Mouse (Mus musculus) skeletal muscle tissue, adult 2 months (tissue): Measurements from ENCODE around the gene Lhx5.

Experiments used
- DNase-seq: peaks from one replicate; pipeline ENCODE4 v3.0.0-alpha.2; 2012; ENCODE audit warnings: low read depth, low spot score

Gene Lhx5

GRCm38 (mm10) chr5:120431649-120432485 lies at the start of gene Lhx5:
Gene Lhx5 (plus strand): TSS chr5:120431699.
- no peak for DNase-seq

GRCm38 (mm10) chr5:120386361-120386760 lies 45.1 kb upstream of the Lhx5 start:
- no peak for DNase-seq

GRCm38 (mm10) chr5:120388765-120389164 lies 42.7 kb upstream of the Lhx5 start:
- DNase-seq: no peak

- no peak for DNase-seq
These were observed 41.5 kb upstream of the Lhx5 start for GRCm38 (mm10) chr5:120389973-120390372.

- no peak for DNase-seq
These were observed 37.4 kb upstream of the Lhx5 start for GRCm38 (mm10) chr5:120393871-120394667.

- no peak for DNase-seq
These were observed 33.5 kb upstream of the Lhx5 start for GRCm38 (mm10) chr5:120397988-120398387.

GRCm38 (mm10) chr5:120404831-120405591 lies 26.5 kb upstream of the Lhx5 start:
- DNase-seq: no peak

GRCm38 (mm10) chr5:120408933-120409332 lies 22.6 kb upstream of the Lhx5 start:
- no peak for DNase-seq

GRCm38 (mm10) chr5:120409385-120410378 lies 21.8 kb upstream of the Lhx5 start:
- no peak for DNase-seq

- DNase-seq: no peak
These were observed 18.1 kb upstream of the Lhx5 start for GRCm38 (mm10) chr5:120413436-120413835.

GRCm38 (mm10) chr5:120420106-120420505 lies 11.4 kb upstream of the Lhx5 start:
- no peak for DNase-seq

- DNase-seq: peak; percentile 10
These were observed 7.5 kb upstream of the Lhx5 start for GRCm38 (mm10) chr5:120424039-120424438.

GRCm38 (mm10) chr5:120424657-120425056 lies 6.8 kb upstream of the Lhx5 start:
- no peak for DNase-seq

- no peak for DNase-seq
These were observed 5.8 kb upstream of the Lhx5 start for GRCm38 (mm10) chr5:120425711-120426110.

GRCm38 (mm10) chr5:120426572-120426971 lies 4.9 kb upstream of the Lhx5 start:
- no peak for DNase-seq

- DNase-seq: no peak
These were observed 4.0 kb upstream of the Lhx5 start for GRCm38 (mm10) chr5:120427451-120427938.

- no peak for DNase-seq
These were observed 3.2 kb upstream of the Lhx5 start for GRCm38 (mm10) chr5:120428189-120428838.

GRCm38 (mm10) chr5:120428990-120429389 lies 2.5 kb upstream of the Lhx5 start:
- no peak for DNase-seq

GRCm38 (mm10) chr5:120429692-120430091 lies 1.8 kb upstream of the Lhx5 start:
- no peak for DNase-seq

- DNase-seq: no peak
These were observed 407 bp upstream of the Lhx5 start for GRCm38 (mm10) chr5:120431001-120431583.
